Mouse (Mus musculus) kidney, adult 9 months (tissue): Measurements from ENCODE around the gene L3mbtl3.

Experiments
- DNase-seq: peaks from one replicate; pipeline ENCODE4 v3.0.0; 2022

The L3mbtl3 gene

GRCm38 (mm10) chr10:26333966-26334365 lies 41.8 kb downstream of the L3mbtl3 start:
- no peak for DNase-seq

- no peak for DNase-seq
Measured at GRCm38 (mm10) chr10:26332781-26333180, 43.0 kb downstream of the L3mbtl3 start.

- DNase-seq: no peak
Measured at GRCm38 (mm10) chr10:26328843-26329242, 46.9 kb downstream of the L3mbtl3 start.

- DNase-seq: no peak
Measured at GRCm38 (mm10) chr10:26327691-26328542, 47.9 kb downstream of the L3mbtl3 start.

GRCm38 (mm10) chr10:26327291-26327690 lies 48.5 kb downstream of the L3mbtl3 start:
- DNase-seq: no peak

- DNase-seq: no peak
Measured at GRCm38 (mm10) chr10:26325320-26325719, 50.5 kb downstream of the L3mbtl3 start.

- DNase-seq: no peak
Measured at GRCm38 (mm10) chr10:26322344-26323051, 53.3 kb downstream of the L3mbtl3 start.

GRCm38 (mm10) chr10:26320679-26321078 lies 55.1 kb downstream of the L3mbtl3 start:
- DNase-seq: no peak

- no peak for DNase-seq
Measured at GRCm38 (mm10) chr10:26314327-26314726, 61.4 kb downstream of the L3mbtl3 start.

GRCm38 (mm10) chr10:26303485-26303884 lies 72.3 kb downstream of the L3mbtl3 start:
- DNase-seq: no peak

- no peak for DNase-seq
Measured at GRCm38 (mm10) chr10:26302336-26302735, 73.4 kb downstream of the L3mbtl3 start.

GRCm38 (mm10) chr10:26297626-26298025 lies 78.1 kb downstream of the L3mbtl3 start:
- DNase-seq: no peak

- DNase-seq: no peak
Measured at GRCm38 (mm10) chr10:26297200-26297599, 78.6 kb downstream of the L3mbtl3 start.

GRCm38 (mm10) chr10:26287136-26287535 lies 88.6 kb downstream of the L3mbtl3 start:
- no peak for DNase-seq

- DNase-seq: no peak
Measured at GRCm38 (mm10) chr10:26280009-26280408, 95.8 kb downstream of the L3mbtl3 start.

GRCm38 (mm10) chr10:26275414-26275813 lies 100.4 kb downstream of the L3mbtl3 start:
- DNase-seq: no peak

GRCm38 (mm10) chr10:26263744-26264459 lies 111.9 kb downstream of the L3mbtl3 start:
- no peak for DNase-seq

GRCm38 (mm10) chr10:26259908-26260307 lies 115.9 kb downstream of the L3mbtl3 start:
- no peak for DNase-seq

- DNase-seq: no peak
Measured at GRCm38 (mm10) chr10:26249426-26250165, 126.2 kb downstream of the L3mbtl3 start.

GRCm38 (mm10) chr10:26244466-26244865 lies 131.3 kb downstream of the L3mbtl3 start:
- DNase-seq: no peak

- DNase-seq: no peak
Measured at GRCm38 (mm10) chr10:26243203-26243602, 132.6 kb downstream of the L3mbtl3 start.

- DNase-seq: no peak
Measured at GRCm38 (mm10) chr10:26239090-26239489, 136.7 kb downstream of the L3mbtl3 start.

- DNase-seq: no peak
Measured at GRCm38 (mm10) chr10:26238559-26238958, 137.2 kb downstream of the L3mbtl3 start.
